Mouse (Mus musculus) small intestine, adult 2 months (tissue): ENCODE results near the gene Vsnl1. TPM values are rescaled to one million over a fixed set of nuclear protein-coding genes. Genes with fewer than 3 reads are reported as not detected.

Experiments
- H3K27ac ChIP-seq: fragments of 200-500 bp; 2 replicates; pipeline ENCODE4 v1.5.1; 2012; ENCODE audit warnings: low read depth, low read length, control low read depth, inconsistent platforms; ENCODE audit not compliant: insufficient read depth
- H3K27me3 ChIP-seq: fragments of 200-500 bp; 2 replicates; pipeline ENCODE4 v1.6.1; 2012; ENCODE audit warnings: mild to moderate bottlenecking, moderate library complexity, low read length, inconsistent platforms; ENCODE audit not compliant: control insufficient read depth, insufficient read depth
- H3K36me3 ChIP-seq: fragments of 200-500 bp; 2 replicates; pipeline ENCODE4 v1.6.1; 2012; ENCODE audit warnings: mild to moderate bottlenecking, low read length, control low read depth, inconsistent platforms; ENCODE audit not compliant: control insufficient read depth, insufficient read depth
- H3K4me1 ChIP-seq: fragments of 200-500 bp; 2 replicates; pipeline ENCODE4 v1.6.1; 2012; ENCODE audit warnings: low read length, inconsistent platforms, mixed read lengths; ENCODE audit not compliant: control insufficient read depth, insufficient read depth, insufficient read length
- H3K4me3 ChIP-seq: fragments of 200-500 bp; 2 replicates; pipeline ENCODE4 v1.5.1; 2012; ENCODE audit warnings: low read depth, mild to moderate bottlenecking, control low read depth, inconsistent platforms, low read length, moderate library complexity
- CTCF ChIP-seq: fragments of 200-500 bp; IDR thresholded peaks from 2 replicates; pipeline ENCODE4 v1.5.1; 2012; ENCODE audit warnings: low read depth, mild to moderate bottlenecking, control low read depth, inconsistent platforms, low read length, moderate library complexity, mixed read lengths; ENCODE audit not compliant: insufficient replicate concordance, insufficient read length; ENCODE audit errors: extremely low read depth
- POLR2A ChIP-seq: fragments of 200-500 bp; IDR thresholded peaks from 2 replicates; pipeline ENCODE4 v1.6.1; 2012; ENCODE audit warnings: low read depth, mild to moderate bottlenecking, control low read depth, inconsistent platforms, low read length, moderate library complexity
- WGBS: fragments of 180-500 bp; shearing (Covaris S2); methylation state at CpG from one replicate; pipeline ENCODE4 v1.1.7; 2018; 5-methylcytosine and 5-hydroxymethylcytosine counted together
- polyA plus RNA-seq: library from polyadenylated mRNA; depleted of rRNA; stranded (reverse); fragments of >200 nt; gene quantifications from 2 replicates; pipeline ENCODE4 v1.2.3, GENCODE M21; 2012; rRNA removed

The Vsnl1 gene
- polyA plus RNA-seq, 1 experiment, result 0.13 TPM

GRCm38 (mm10) chr12:11279886-11280285, 156.5 kb downstream of the Vsnl1 start:
- 95% methylated on average over 3 of the region's 3 CpGs for WGBS
- peaks cover 29% of the 10 kb centered on the region for H3K36me3 ChIP-seq

DNA sequence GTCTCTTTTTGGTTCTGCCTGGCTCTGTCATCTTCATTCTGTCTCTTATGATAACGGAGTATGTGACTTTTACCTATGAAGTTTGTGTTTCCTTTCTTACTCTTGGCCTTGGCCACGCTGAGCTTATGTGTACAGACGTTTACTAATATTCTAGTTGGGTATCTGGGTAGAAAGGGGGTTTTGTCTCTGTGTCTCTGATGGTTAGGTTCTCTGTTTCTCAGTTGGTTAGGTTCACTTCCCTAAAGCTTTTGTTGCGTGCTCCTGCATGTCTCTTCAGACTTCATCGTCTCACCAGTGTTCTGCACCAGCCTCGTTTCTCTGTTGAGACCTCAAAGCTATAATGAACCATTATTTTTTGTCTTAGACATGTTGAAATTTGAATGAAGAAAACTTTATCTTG, 159.2 kb downstream of the Vsnl1 start:
- no peaks in the 10 kb centered on the region for H3K4me1 ChIP-seq
- peaks cover 31% of the 10 kb centered on the region for H3K36me3 ChIP-seq
- H3K27me3 ChIP-seq, result no peaks in the 10 kb centered on the region
- WGBS, result 89% methylated on average over 6 of the region's 6 CpGs
- H3K4me3 ChIP-seq, result no peak overlapping the region
- H3K27ac ChIP-seq, result no peak overlapping the region
- no peak for TF ChIP-seq CTCF

More at GRCm38 (mm10) chr12:11279886-11280285, 156.5 kb downstream of the Vsnl1 start:
- Histone ChIP-seq H3K4me3 (no peak overlapping the region), H3K27ac (no peak overlapping the region), H3K4me1 (no peaks in the 10 kb centered on the region), H3K27me3 (no peaks in the 10 kb centered on the region)
- TF ChIP-seq CTCF (no peak), POLR2A (no peak)

- Histone ChIP-seq H3K4me3 (no peak overlapping the region), H3K36me3 (peaks cover 32% of the 10 kb centered on the region), H3K27ac (no peak overlapping the region), H3K27me3 (no peaks in the 10 kb centered on the region), H3K4me1 (no peaks in the 10 kb centered on the region)
- no peak for TF ChIP-seq CTCF
- TF ChIP-seq POLR2A, result no peak
- WGBS, result 82% methylated on average over 2 of the region's 2 CpGs
Measured at GRCm38 (mm10) chr12:11276632-11277031, 159.8 kb downstream of the Vsnl1 start.

Other genes starting within 250 kb of the Vsnl1 start
- gene Msgn1, start 227.6 kb downstream of the Vsnl1 start, polyA plus RNA-seq, result not detected in 2 replicates
- 0.04 and 0.18 TPM in 2 replicates for gene Gen1, start 170.8 kb downstream of the Vsnl1 start, polyA plus RNA-seq
- 0.95 and 1.4 TPM in 2 replicates for gene Smc6, start 170.7 kb downstream of the Vsnl1 start, polyA plus RNA-seq
- gene Rad51ap2, start 19.5 kb upstream of the Vsnl1 start, polyA plus RNA-seq, result not detected in 2 replicates